Mouse (Mus musculus): Measurements from ENCODE around the gene Rab11fip4.

DNA sequence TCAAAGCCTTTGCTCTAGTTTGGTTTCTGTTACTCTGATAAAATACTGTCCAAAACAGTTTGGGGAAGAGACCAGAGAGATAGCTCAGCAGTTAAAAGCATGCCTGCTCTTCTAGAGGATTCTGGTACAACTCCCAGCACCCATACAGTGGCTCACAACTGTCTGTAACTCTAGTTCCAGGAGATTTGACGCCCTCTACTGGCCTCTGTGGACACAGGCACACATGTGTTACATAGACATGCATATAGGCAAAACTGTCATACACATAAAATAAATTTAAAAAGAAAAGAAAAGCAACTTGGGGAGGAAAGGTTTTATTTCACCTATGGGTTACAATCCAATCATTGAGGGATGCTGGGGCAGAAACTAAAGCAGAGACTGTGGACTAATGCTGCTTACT, 24.1 kb upstream of the Rab11fip4 start:
- TF ChIP-seq CTCF (IDR thresholded peaks at IDR 0.05; ENCODE audit: low read depth): peak; percentile 22; the same call in 1 of the 2 replicates
- TF ChIP-seq EP300 (IDR thresholded peaks at IDR 0.05; ENCODE audit: low read depth): no peak
